Mouse (Mus musculus) fat pad, adult 2 months (tissue): ENCODE results near the gene Npc2.

Experiments used
- DNase-seq: peaks from one replicate; pipeline ENCODE4 v3.0.0-alpha.2; 2011; ENCODE audit warnings: low read depth, low spot score; ENCODE audit errors: extremely low read depth

The Npc2 gene

DNA sequence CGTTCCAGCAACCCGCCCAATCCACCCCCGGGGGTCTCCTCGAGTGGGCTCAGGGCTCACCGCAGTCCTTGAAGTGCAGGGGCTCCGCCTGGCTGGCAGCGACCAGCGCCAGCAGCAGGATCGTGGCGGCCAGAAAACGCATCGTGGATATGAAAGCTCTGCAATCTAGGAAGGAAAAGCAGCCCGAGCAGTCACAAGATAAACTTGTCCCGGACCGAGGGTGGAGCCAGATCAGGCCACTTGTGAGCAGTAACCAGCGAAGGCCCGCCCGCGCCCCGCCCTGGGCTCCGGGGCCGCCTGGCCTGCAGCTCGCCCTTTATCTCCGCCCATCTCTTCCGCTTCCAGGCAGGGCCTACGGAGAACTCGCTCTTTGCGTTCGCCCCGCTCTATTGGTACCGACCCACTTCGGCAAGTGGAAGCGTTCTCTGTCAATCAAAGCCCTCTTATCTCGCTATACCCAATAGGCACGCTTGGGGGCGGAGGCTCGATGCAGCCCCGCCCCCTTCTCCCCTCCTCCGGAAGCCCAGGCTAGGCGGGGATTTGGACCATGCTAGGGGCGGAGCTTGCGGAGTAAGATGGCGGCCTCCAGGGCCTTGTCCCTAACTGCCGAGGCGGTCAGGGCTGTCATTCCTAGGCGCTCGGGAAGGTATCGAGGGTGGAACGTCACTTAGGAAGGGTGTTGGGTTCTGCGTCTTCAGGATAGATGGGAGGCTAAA lies at the start of gene Npc2, which contains the start of gene Isca2:
Gene Npc2 (minus strand): TSS at position 427 of the 716 bp plus-strand sequence.
Gene Isca2 (plus strand): TSS at position 526 of the 716 bp plus-strand sequence.
- DNase-seq, result peak; percentile 97

DNA sequence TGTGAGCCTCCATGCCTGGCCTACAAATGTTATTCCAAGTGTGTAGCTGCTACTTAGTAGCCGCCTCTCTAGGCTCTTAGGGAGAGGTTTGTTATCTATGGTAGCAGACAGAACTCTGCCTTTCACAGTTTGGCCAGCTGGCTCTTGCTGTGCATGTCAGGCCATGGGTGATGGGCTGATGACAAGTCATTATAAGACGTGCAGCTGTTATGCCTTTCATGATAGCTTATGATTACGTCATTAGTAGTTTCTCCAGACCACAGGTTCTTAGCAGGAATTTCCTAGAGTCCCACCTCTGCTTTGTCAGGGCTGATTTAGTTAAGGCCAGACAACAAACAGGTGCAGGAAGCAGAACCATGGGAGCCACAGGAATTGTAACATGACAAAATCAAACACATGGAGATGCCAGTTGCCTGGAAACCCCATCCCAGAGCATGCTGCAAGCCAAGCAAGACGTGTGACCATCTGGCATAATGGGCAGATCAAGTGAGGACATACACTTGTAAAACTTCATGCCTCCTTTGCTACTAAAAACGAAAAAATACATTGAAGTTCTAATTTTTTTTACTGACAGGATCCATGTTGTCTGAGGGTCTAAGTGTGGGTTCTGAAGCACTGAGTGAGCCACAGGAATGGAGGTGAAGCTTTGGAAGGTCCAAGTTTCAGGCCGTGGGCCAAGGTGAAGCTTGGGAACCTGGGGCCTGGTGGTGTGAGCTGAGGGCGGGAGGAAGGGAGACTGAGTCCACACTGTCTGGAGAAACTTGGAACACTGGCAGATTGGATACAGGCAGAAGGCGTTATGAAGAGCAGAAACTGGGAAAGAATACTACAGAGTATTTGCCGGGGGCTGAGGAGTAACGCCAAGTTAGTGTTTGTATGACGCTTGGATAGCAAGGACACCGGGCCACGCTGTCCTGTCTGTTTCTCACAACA lies 46.5 kb upstream of the Npc2 start:
- DNase-seq, result no peak

DNA sequence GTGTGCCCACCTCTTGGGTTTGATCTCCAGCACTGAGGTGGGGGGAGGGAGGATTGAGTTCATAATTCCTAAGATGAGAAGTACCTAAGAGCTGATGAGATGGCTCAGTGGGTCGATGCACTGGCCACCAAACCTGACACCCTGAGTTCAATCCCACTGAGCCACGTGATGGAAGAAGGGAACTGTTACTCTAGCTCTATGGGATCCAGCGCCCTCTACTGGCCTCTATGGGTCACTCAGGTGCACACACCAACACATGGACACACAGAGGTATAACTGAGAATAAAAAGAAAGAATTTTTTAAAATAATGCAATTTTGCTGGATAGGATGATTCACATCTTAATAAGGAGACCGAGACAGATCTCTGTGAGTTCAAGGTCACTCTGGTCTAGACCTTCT lies 45.5 kb upstream of the Npc2 start:
- no peak for DNase-seq

DNA sequence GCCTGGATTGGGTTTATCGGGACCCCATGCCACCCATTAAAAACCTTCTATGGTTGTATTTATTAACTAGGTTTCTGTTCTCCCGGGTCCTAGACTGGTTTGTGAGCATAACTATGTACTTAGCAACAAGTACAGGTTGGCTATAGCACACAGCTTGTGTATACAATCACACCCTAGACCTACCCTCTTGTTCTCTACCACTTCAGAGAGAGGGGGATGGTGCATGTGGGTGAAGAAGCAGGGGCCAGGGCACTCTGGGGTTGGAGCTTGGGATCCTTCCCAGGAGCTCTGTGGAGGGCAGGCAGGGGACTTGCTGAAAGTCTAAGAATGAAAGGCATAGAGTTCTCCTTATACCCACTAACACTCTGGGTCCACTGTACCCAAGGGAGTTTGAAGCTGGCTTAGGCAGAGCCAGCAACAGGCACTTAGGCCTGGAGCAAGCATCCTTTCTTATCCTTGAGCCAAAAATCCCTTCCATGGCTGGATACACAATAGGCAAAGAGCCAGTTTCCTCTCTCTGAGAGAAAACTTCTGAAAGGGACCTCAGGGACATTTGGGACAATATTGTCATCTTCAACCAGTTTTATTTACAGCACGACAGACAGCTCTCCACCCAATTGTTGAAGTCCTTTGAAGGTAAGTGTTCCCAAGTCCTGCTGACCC lies 41.8 kb upstream of the Npc2 start:
- no peak for DNase-seq

DNA sequence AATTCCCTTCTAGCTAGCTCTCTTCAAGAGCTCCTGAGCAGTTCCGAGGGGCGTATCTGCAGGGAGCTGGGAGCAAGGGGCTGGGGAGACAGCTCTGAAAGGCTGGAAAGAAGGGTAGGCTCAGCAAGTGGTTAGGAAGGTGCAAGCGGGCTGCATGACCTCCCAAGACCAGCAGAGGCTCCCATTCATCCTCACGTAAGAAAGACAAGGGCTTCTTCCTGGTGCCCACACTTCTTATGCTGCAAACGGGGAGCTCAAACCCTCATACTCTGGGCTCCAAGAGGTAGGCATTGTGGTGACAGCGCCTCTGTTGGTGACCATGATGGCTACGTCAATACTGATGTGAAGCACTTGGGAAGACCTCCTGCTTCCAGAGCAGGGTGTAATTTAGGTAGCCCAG lies 40.8 kb upstream of the Npc2 start:
- no peak for DNase-seq

DNA sequence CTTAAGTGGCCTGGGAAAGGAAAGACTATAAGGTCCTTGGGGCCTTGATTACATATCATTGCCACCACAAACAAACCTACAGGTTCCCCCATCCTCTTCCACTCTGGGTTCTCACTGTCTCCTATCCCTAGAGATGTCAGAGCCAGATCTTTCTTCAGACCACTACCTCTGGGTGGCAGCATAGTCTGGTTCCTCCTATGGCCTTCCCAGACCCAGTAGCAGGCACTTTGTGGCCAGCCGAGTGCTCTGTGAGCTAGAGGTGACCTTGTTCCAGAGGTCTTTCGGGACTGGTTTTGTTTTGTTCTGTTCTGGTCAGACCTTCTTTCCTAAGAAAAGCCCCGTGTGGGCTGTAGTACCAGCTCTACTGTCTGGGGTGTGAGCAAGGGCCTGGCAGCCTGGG lies 39.1 kb upstream of the Npc2 start:
- DNase-seq, result no peak

DNA sequence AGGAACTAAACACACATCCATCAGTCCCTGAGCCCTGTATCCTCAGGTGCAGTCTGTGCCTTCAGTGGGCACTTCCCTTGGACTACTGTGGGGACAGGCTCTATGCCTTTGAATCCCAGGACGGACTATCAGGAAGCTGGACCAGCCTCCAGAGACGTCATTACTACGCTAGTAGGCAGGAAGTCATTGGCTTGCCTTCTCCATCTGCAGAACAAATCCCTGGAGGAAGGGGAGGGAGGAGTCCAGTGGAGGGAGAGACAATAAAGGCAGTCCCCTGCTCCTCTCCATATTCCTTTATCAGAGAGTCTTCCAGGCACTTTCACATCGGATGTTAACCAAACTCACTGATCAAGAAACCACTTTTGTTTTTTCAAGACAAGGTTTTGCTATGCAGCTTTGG lies 38.6 kb upstream of the Npc2 start:
- DNase-seq, result no peak

DNA sequence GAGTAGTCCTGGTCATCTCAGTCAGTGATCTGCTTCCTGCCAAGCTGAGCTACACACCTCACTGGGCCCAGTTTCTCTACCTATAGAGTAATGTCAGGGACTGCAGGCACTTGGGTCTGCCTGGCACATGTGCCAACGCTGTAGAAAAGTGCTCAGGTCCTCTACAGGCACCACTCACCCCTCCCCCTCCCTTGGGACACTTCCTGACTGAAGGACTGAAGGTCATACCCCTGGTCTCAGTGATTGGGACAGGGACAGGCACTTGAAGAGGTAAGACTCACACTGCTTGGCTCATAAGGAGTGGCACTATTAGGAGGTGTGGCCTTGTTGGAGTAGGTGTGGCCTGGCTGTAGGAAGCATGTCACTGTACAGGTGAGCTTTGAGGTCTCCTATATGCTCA lies 37.9 kb upstream of the Npc2 start:
- DNase-seq, result no peak

DNA sequence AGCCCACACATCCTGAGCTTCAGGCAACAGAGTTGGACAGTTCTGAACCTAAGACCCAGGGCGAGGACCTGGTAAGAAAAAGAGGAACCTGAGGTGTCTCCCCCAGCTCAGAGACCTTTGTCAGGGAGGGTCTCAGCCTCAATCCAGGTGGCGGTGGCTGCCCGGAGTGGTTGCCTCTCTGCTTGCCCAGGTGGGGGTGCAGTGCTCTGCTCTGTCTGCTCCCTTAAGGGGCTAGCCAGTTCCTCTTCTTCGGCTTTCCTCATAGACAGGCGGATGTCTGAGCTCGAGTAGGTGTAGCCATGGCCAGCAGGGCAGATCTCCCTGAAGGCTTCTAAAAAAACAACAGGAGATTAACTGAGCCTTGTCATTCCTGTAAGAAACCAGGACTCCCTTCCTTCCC lies 36.1 kb upstream of the Npc2 start:
- DNase-seq, result no peak

DNA sequence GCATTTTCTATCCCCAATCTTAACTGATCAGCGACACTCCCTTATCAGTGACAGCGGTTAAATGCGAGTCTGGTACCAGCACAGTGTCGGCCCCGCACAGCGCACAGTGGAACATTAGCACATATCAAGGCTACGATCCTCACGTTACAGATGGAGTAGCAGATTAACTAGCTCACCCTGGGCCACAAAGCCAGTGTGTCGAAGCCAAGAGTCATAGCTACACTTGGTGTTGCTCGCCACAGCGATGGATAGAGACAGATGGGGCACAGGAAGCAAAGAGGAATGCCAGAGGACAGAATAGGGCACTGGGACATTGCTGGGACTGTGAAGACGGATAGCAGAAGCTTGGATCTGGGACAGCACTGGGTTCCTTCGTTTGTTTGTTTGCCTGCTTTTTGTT lies 34.4 kb upstream of the Npc2 start:
- DNase-seq, result no peak

DNA sequence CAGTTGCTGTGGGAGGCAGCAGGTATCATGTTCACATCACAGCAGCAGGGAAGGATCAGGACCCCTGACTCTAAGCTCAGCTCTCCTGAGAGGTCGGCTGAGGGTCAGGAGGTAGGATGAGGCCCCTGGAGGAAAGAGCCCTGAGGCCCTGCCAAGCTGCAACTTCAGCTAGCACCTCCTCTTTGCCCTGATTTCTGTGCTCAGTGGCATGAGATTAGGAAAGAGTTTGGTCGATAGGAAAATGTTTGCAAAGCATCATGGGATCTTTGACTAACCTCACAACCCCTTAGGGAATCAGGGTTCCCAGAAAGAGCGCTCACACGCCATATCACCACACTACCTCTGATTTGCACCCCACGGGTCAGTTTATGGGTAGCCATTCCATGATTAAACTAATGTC lies 33.8 kb upstream of the Npc2 start:
- no peak for DNase-seq

DNA sequence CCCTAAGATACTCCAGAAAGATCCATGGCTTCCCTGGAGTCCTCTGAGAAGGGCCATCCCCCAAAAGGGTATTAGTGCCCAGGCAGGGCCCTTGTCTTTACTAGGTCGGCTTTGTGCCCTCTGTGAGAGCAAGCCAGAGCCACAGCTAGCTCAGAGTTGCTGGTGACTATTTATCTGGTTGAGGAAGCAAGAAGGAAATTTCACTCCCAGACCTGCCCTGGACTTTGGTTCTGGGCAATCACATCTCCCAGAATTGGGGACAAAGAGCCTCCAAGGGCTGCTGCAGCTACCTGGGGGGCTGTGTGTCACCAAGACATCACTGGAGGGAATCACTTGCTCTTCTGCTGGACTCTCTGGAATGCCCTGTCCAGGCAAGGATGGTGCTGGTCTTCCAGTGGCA lies 33.1 kb upstream of the Npc2 start:
- no peak for DNase-seq

DNA sequence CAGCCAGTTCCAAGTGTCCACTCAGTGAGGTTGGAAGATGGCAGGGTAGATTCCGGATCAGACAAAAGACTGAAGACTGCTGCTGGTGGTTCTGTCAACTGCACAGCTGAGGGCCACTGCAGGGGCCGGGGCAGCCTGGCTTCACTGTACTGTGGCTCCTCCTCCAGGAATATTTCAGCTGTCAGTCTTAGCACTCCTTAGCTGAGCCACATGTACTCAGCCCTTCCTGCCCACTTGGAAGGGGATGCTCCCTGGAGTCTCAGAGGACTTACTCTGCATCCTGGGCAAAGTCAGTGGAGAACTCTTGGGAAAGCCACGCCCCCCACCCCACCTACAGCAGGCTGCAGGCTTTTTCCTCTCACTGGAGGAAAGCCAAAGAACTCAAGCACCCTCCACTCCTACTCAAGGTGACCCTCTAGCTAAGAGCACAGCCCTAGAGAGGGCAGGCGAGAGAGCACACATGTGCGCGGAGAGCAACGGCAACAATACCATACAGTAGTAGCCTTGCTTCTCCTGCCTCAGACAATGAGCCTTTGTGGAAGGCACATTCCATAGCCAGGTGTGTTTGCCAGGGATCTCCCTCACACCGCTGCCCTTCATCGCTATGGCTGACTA lies 32.4 kb upstream of the Npc2 start:
- no peak for DNase-seq

DNA sequence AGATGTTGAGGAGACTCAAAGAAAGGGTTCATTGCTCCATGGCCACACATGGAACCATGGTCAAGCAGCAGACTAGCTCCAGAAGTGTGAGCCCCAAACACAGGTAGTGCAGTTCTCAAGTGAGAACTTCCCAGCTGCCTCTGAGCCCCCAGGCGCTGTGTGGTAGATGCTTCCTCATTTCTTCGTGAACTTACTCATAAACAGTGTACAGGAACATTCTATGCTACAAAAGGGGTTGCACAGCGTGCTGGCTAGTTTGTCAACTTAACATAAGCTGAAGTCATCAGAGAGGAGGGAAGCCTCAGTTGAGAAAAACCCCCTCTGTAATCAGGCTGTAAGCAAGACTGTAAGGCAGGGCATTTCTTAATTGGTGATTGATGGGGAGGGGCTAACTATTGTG lies 29.7 kb upstream of the Npc2 start:
- no peak for DNase-seq

DNA sequence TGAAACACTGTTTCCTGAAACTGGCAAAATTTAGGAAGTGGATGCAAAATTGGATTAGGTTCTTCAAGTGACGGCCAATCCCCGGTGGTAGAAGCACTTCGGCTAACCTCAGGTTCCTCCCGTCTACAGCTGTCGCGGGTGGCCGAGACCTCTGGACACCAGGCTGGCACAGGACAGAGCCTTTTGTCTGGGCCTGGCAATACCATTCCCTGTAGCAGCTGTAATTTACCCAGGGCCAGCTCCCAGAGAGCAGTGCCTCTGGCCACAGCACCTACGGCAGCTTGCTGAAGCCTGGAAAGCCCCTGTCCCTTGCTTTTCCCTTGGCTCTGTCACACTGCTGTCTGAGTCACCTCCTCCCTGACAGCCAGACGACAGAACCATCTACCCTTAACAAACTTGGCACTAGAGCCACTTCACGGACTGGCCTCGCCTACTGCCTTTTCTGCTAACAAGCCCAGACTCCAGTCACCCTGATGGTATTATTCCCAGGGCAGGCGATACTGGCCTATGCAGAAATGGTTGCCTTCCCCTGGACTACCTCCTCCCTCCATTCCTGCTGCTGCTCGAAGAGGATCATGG lies 28.7 kb upstream of the Npc2 start:
- no peak for DNase-seq

DNA sequence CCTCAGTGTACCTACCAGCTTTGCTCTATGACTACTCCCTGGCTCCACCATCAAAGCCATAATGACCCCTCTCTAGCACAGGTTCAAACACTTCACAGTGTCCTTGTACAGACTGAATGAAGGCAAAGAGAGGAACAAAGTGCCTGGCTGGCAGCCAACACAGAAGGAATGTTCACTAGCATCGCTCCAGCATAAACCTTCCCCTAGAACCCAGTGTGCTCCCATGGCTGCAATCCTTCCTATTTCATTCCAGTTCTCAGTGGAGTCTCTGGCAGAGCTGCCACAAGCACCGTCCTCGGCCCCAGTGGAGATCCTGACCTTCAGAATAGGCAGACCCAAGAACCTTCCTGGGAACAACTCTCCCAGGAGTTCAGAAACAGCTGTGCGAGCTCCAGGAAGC lies 27.5 kb upstream of the Npc2 start:
- no peak for DNase-seq

DNA sequence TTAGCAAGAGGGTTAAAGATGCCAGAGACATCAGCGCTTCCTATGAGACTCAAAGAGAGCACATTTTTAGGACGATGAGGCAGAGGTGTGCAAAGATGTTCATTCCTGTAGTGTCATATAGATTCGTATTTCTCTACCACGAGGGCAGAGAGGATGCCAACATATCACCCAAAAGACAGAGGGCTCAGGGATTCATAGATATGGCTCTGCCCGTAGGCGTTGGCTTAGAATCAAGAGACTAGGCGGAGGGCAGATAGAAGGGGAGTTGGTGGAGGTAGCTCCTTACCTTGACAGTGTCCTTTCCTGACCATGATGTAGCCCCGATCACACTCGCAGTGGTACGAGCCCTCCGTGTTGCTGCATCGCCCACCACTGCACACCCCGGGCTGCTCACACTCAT lies 26.1 kb upstream of the Npc2 start:
- no peak for DNase-seq

DNA sequence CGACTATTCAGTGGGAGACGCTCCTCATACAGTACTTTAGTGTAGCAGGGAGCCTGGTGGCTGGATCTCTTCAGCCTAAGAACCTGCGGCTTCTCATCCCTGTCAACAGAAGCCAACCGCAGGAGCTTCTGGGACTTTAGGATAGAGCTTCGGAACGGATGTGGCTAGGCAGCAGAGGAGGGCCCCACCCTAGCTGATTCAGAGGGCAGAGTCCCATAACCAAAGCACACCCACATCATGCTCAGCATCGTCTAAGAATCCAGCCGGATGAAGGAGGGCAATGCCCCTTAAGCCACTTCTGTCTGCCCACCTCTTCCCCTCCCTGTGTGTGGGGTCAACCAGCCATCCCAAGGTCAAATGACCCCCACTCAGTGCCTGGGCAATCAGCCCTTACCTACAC lies 21.7 kb upstream of the Npc2 start:
- no peak for DNase-seq

DNA sequence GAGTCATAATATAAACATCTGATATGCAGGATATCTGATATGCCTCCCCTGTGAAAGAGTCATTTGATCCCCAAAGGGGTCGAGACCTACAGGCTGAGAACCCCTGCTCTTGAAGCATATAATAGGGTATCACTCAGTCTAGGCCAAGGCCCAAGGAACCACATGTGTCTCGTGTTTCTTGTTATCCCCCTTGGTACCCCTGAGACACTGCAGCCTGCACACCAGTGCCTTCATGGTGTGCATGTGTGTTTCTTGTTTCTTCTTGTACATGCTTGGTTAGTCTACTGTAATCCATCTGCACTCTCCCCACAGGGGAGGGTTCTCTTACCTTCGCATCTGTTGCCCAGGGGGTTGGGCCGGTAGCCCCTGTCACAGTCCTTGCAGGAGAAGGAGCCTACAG lies 19.7 kb upstream of the Npc2 start:
- DNase-seq, result no peak

DNA sequence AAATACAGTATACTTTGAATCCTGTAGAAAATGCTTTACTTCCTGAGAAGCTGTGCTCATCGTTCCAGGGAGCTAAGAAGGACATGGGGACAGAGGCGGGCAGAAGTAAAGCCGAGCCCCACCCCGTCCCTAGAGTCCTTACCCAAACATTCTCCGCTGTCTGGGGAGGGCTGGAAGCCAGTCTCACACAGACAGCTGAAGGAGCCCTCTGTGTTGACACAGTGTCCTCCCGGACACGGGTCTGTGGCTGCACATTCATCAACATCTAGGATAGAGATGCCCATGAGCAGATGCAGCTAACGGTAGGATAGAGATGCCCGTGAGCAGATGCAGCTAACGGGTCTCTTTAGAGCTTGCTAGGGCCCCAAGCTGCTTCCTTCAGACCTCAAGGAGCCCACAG lies 17.9 kb upstream of the Npc2 start:
- no peak for DNase-seq

DNA sequence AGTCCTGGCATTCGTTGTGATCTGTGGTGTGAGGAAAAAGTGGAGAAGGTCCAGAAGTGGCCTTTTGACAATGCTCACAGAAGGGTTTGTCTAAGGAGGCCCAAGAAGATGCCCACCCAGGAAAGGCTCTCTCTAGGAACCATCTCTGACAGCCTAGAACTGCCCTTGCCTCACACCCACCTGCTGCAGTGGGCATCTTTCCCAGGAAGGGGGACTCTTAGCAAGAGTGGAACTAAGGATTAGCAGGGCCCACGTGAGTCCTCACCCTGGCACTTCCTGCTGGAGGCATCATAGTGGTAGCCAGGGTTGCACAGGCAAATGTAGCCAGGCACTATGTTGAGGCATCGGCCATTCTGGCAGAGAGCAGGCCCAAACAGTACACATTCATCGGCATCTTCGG lies 13.1 kb upstream of the Npc2 start:
- no peak for DNase-seq
